Mouse (Mus musculus): ENCODE results near the gene Flvcr1. TPM values are rescaled to one million over a fixed set of nuclear protein-coding genes. Genes with fewer than 3 reads are reported as not detected.

The Flvcr1 gene
- 4.3 and 5.0 TPM in 2 replicates for polyA plus RNA-seq (2015; fragmentation: Nextera tagmentation; extraction: Ambion mirVana)

GRCm38 (mm10) chr1:191026021-191026713 is at the start of gene Flvcr1:
Flvcr1 (minus strand) TSS chr1:191026158.
- DNase-seq (peak; percentile 98), ATAC-seq (ENCODE audit: low read depth) (peak; percentile 99)
- peaks cover 8% of the 10 kb centered on the region for H3K36me3 ChIP-seq
- H3K4me2 ChIP-seq: peak within 1 kb of the TSS; percentile 99
- WGBS (ENCODE audit: insufficient replicate concordance): 0% methylated on average over 47 of the region's 50 CpGs
- no peaks in the 10 kb centered on the region for H3K27me3 ChIP-seq
- peak within 1 kb of the TSS; percentile 89 for H3K9ac ChIP-seq
- peaks cover 21% of the 10 kb centered on the region for H3K4me1 ChIP-seq (replicated peaks)
- H3K9me3 ChIP-seq (replicated peaks): no peaks in the 10 kb centered on the region
- peak within 1 kb of the TSS; percentile 85 for H3K27ac ChIP-seq
- H3K4me3 ChIP-seq (replicated peaks): peak within 1 kb of the TSS; percentile 79

- no peak overlapping the region for H3K27ac ChIP-seq
- DNase-seq: no peak
- H3K27me3 ChIP-seq: no peaks in the 10 kb centered on the region
- no peak overlapping the region for H3K9ac ChIP-seq
- no peak overlapping the region for H3K4me2 ChIP-seq
- peaks cover 11% of the 10 kb centered on the region; the same call in 1 of the 2 replicates for H3K4me1 ChIP-seq (replicated peaks)
- H3K36me3 ChIP-seq: peaks cover 99% of the 10 kb centered on the region
- WGBS (ENCODE audit: insufficient replicate concordance): 61% methylated on average over 10 of the region's 10 CpGs
- no peak overlapping the region for H3K4me3 ChIP-seq (replicated peaks)
- no peaks in the 10 kb centered on the region for H3K9me3 ChIP-seq (replicated peaks)
- ATAC-seq (ENCODE audit: low read depth): 0 out of 2 replicates have a peak, but pooled peaks have one; percentile 10
Measured at GRCm38 (mm10) chr1:191075199-191075883, 49.4 kb upstream of the Flvcr1 start.

GRCm38 (mm10) chr1:191073486-191073885 is 47.5 kb upstream of the Flvcr1 start:
- Histone ChIP-seq H3K36me3 (peaks cover 99% of the 10 kb centered on the region), H3K27ac (no peak overlapping the region), H3K4me1 (replicated peaks) (peaks cover 11% of the 10 kb centered on the region; the same call in 1 of the 2 replicates), H3K4me2 (no peak overlapping the region), H3K9ac (no peak overlapping the region), H3K27me3 (no peaks in the 10 kb centered on the region), H3K4me3 (replicated peaks) (no peak overlapping the region), H3K9me3 (replicated peaks) (no peaks in the 10 kb centered on the region)
- no peak for ATAC-seq (ENCODE audit: low read depth)
- 63% methylated on average over 4 of the region's 4 CpGs for WGBS (ENCODE audit: insufficient replicate concordance)
- DNase-seq: no peak

GRCm38 (mm10) chr1:191073001-191073400 is 47.0 kb upstream of the Flvcr1 start:
- Histone ChIP-seq H3K9ac (no peak overlapping the region), H3K4me1 (replicated peaks) (peaks cover 11% of the 10 kb centered on the region; the same call in 1 of the 2 replicates), H3K27me3 (no peaks in the 10 kb centered on the region), H3K4me2 (no peak overlapping the region), H3K27ac (peak overlapping the region; percentile 55; the same call in 1 of the 2 replicates), H3K36me3 (peaks cover 99% of the 10 kb centered on the region), H3K9me3 (replicated peaks) (no peaks in the 10 kb centered on the region), H3K4me3 (replicated peaks) (no peak overlapping the region)
- ATAC-seq (ENCODE audit: low read depth) (no peak), DNase-seq (no peak)
- 70% methylated on average over 6 of the region's 6 CpGs for WGBS (ENCODE audit: insufficient replicate concordance)

GRCm38 (mm10) chr1:191072329-191072913 is 46.5 kb upstream of the Flvcr1 start:
- ATAC-seq (ENCODE audit: low read depth): no peak
- 85% methylated on average over 16 of the region's 16 CpGs for WGBS (ENCODE audit: insufficient replicate concordance)

GRCm38 (mm10) chr1:191071613-191072012 is 45.7 kb upstream of the Flvcr1 start:
- Histone ChIP-seq H3K9ac (no peak overlapping the region), H3K9me3 (replicated peaks) (no peaks in the 10 kb centered on the region), H3K4me2 (no peak overlapping the region), H3K4me3 (replicated peaks) (no peak overlapping the region), H3K27ac (peak overlapping the region; percentile 23; the same call in 1 of the 2 replicates), H3K36me3 (peaks cover 99% of the 10 kb centered on the region), H3K27me3 (no peaks in the 10 kb centered on the region), H3K4me1 (replicated peaks) (peaks cover 11% of the 10 kb centered on the region; the same call in 1 of the 2 replicates)
- ATAC-seq (ENCODE audit: low read depth): no peak
- 79% methylated on average over 6 of the region's 6 CpGs for WGBS (ENCODE audit: insufficient replicate concordance)
- no peak for DNase-seq

More at GRCm38 (mm10) chr1:191072329-191072913, 46.5 kb upstream of the Flvcr1 start:
- Histone ChIP-seq H3K9ac (no peak overlapping the region), H3K9me3 (replicated peaks) (no peaks in the 10 kb centered on the region), H3K4me1 (replicated peaks) (peaks cover 11% of the 10 kb centered on the region; the same call in 1 of the 2 replicates), H3K27me3 (no peaks in the 10 kb centered on the region), H3K4me3 (replicated peaks) (no peak overlapping the region), H3K36me3 (peaks cover 99% of the 10 kb centered on the region), H3K27ac (peak overlapping the region; percentile 55), H3K4me2 (no peak overlapping the region)
- DNase-seq: no peak

- 86% methylated on average over 4 of the region's 4 CpGs for WGBS (ENCODE audit: insufficient replicate concordance)
- H3K27ac ChIP-seq: no peak overlapping the region
- no peak for DNase-seq
Measured at GRCm38 (mm10) chr1:191070259-191070658, 44.3 kb upstream of the Flvcr1 start.

GRCm38 (mm10) chr1:191068377-191068776 is 42.4 kb upstream of the Flvcr1 start:
- Histone ChIP-seq H3K4me3 (replicated peaks) (no peak overlapping the region), H3K9ac (no peak overlapping the region), H3K27me3 (no peaks in the 10 kb centered on the region), H3K4me1 (replicated peaks) (peaks cover 31% of the 10 kb centered on the region), H3K27ac (no peak overlapping the region), H3K9me3 (replicated peaks) (no peaks in the 10 kb centered on the region), H3K36me3 (peaks cover 87% of the 10 kb centered on the region), H3K4me2 (no peak overlapping the region)
- ATAC-seq (ENCODE audit: low read depth) (no peak), DNase-seq (no peak)
- WGBS (ENCODE audit: insufficient replicate concordance): 84% methylated on average over 5 of the region's 5 CpGs

More at GRCm38 (mm10) chr1:191070259-191070658, 44.3 kb upstream of the Flvcr1 start:
- no peaks in the 10 kb centered on the region for H3K27me3 ChIP-seq
- no peak overlapping the region for H3K4me3 ChIP-seq (replicated peaks)
- H3K4me1 ChIP-seq (replicated peaks): peaks cover 16% of the 10 kb centered on the region
- no peaks in the 10 kb centered on the region for H3K9me3 ChIP-seq (replicated peaks)
- H3K9ac ChIP-seq: no peak overlapping the region
- H3K36me3 ChIP-seq: peaks cover 100% of the 10 kb centered on the region
- no peak for ATAC-seq (ENCODE audit: low read depth)
- no peak overlapping the region for H3K4me2 ChIP-seq

GRCm38 (mm10) chr1:191065188-191065587 is 39.2 kb upstream of the Flvcr1 start:
- WGBS (ENCODE audit: insufficient replicate concordance): 57% methylated on average over 4 of the region's 4 CpGs
- ATAC-seq (ENCODE audit: low read depth): no peak

GRCm38 (mm10) chr1:191064535-191064934 is 38.6 kb upstream of the Flvcr1 start:
- Histone ChIP-seq H3K9ac (peak overlapping the region; percentile 18), H3K4me1 (replicated peaks) (peaks cover 33% of the 10 kb centered on the region), H3K36me3 (peaks cover 48% of the 10 kb centered on the region), H3K27ac (no peak overlapping the region), H3K4me3 (replicated peaks) (peak overlapping the region; percentile 24), H3K9me3 (replicated peaks) (no peaks in the 10 kb centered on the region), H3K27me3 (no peaks in the 10 kb centered on the region), H3K4me2 (peak overlapping the region; percentile 46)
- 75% methylated on average over 2 of the region's 2 CpGs for WGBS (ENCODE audit: insufficient replicate concordance)
- no peak for ATAC-seq (ENCODE audit: low read depth)
- DNase-seq: no peak

More at GRCm38 (mm10) chr1:191065188-191065587, 39.2 kb upstream of the Flvcr1 start:
- Histone ChIP-seq H3K9ac (peak overlapping the region; percentile 18; the same call in 1 of the 2 replicates), H3K9me3 (replicated peaks) (no peaks in the 10 kb centered on the region), H3K27me3 (no peaks in the 10 kb centered on the region), H3K4me1 (replicated peaks) (peaks cover 33% of the 10 kb centered on the region), H3K4me2 (peak overlapping the region; percentile 46), H3K4me3 (replicated peaks) (peak overlapping the region; percentile 24), H3K27ac (peak overlapping the region; percentile 21; the same call in 1 of the 2 replicates), H3K36me3 (peaks cover 55% of the 10 kb centered on the region)
- DNase-seq: no peak

GRCm38 (mm10) chr1:191063700-191064099 is 37.7 kb upstream of the Flvcr1 start:
- Histone ChIP-seq H3K9ac (peak overlapping the region; percentile 94), H3K9me3 (replicated peaks) (no peaks in the 10 kb centered on the region), H3K27ac (no peak overlapping the region; the same call in 1 of the 2 replicates), H3K4me3 (replicated peaks) (peak overlapping the region; percentile 97), H3K4me1 (replicated peaks) (peaks cover 33% of the 10 kb centered on the region), H3K36me3 (peaks cover 40% of the 10 kb centered on the region), H3K4me2 (peak overlapping the region; percentile 83), H3K27me3 (no peaks in the 10 kb centered on the region)
- 35% methylated on average over 9 of the region's 9 CpGs for whole genome bisulfite sequencing (ENCODE audit: insufficient replicate concordance)
- no peak for DNase-seq
- ATAC-seq (ENCODE audit: low read depth): no peak
